Mouse (Mus musculus) mature B cell (primary cell): ENCODE measurements around the gene Dock4.

Experiments
- in situ Hi-C: fragments of 300-500 bp; cut with MboI; formaldehyde crosslinking; loops from 2 replicates; pipeline ENCODE4 v1.14.3; 2019

Gene Dock4

DNA sequence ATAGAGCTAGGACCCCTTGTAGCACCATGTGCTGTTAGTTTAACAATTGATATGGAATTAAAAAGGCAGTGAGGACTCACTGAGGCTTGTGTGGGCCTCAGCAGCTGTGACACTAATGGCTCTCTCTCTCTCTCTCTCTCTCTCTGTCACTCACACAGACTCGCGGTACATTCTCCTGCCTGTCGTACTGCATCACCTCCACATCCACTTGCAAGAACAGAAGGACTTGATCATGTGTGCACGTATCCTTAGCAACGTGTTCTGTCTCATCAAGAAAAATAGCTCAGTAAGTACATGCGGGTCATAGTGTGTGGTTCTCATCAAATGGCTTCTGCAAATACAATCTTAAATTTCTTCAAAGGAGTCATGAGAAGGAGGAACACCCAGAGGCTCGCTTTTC lies 299.7 kb downstream of the Dock4 start:
- in situ Hi-C loops, result no loop called here

DNA sequence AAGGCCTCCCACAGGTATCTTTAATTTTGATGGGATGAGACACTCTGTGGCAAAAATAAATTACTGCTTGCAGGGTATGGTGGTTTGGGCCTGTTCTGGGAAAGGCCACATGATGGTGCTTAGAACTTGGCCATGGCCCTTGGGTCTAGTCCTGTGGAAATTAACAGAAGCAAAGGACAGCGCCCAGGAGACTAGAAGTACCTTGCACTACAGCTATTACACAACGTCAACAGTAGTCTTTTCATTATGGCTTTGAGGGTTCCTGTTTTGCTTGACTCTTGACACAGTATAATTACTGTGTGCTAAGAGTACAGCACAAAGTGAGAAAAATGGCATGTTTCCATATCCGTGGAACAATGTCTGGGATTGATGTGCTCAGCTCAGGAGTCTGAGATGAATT lies 300.3 kb downstream of the Dock4 start:
- in situ Hi-C loops, result no loop called here

DNA sequence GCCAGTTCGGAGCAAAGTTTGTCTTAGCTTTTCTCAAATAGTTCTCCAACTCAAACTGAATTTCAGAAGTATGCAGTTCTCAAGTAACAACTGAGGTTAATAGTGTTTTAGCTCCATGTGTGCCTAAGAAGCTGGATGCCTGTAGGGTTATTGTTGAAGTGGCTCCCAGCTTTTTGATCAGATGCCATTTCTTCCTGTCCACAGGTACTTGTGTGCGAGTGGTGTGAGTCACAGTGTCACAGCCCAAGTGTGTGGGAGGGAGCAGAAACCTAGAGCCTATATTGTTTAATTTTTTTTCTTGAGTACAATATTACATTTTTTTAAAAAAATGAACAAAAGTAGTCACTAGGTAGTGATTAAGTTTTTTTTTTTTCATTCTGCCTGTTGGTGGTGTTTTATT lies 313.5 kb downstream of the Dock4 start:
- in situ Hi-C loops, result no loop called here

DNA sequence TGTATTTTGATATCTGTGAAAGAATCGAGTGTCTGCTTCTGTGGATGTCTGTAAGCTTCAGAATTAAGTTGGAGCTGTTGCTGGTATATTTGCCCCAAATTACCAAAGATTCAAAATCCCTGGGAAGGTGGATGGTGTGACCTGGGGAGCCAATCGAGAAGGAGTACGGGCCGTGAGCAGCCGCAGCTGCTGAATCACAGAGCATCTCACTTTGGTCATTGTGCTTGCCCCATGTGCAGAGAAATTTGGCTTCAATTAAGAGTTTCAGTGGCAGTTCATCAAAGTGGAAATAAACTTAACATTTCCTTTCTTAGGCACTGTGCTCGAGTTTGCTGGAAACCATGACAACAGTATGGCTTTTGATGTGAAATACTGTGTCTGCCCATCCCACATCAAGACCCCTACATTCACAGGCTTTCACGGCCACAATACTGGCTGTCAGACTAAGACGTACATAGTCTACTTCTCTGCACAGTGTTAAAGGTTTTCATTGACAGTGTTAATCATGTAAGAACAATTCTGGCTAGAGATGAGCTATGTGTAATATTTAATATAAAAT lies 321.6 kb downstream of the Dock4 start:
- in situ Hi-C loops, result no loop called here

DNA sequence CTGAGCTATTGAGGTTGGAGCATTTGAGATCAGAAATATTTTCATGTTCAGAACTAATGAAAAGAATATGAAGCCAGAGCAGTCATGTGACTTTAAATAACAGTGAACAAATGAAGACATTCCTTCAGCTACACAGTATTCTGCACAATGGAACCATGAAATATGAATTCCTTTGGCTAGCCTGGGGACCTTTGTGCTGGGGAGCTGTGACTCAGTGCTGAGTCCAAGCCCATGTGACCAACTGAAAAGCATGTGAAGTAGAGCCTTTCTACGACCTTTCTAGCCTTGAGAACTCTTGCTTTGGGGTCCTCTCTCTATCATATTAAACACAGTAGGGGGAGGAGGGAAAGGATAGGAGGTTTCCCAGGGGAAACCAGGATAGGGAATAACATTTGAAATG lies 327.3 kb downstream of the Dock4 start:
- in situ Hi-C loops, result no loop called here

DNA sequence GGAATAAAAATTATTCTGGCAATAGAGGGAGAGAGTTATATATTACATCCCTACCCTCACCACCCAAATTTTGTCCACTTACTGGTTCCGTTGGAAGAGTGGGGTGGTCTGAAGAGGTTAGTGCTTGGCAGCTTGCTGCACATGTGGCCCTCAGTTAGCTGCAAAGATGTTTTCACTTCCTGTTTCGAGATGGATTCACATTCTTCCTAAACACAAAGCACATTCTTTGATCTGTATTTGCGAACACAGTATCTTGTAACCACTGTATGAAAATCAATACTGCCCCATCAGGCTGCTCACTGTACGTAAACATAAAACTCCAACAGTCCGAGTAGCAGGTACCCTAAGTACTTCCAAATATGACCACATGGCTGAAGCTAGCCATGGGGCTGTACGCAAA lies 335.8 kb downstream of the Dock4 start:
- in situ Hi-C loops, result no loop called here

DNA sequence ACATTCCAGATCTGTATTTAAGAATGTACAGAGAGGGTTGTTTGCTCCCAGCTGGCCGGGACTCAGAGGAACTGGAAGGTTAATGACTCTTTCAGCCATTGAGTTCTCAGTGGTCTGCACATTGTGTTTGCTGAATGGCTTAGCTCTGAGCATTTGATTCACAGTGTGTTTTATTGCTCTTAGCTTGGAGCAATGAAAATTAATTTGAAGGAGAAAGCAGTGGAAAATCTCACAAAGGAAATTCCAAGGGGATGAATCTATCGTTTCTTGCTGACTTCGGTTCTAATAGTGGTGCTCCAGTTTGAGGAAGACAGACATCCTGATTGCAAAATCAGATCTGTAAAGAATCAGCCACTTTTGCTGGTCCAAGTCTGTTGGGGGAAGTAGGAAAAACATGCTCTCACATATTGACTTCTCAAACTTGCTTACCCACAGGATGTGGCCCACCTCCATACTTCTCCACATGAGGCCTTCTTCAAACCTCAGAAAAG lies 342.9 kb downstream of the Dock4 start:
- in situ Hi-C loops, result no loop called here

DNA sequence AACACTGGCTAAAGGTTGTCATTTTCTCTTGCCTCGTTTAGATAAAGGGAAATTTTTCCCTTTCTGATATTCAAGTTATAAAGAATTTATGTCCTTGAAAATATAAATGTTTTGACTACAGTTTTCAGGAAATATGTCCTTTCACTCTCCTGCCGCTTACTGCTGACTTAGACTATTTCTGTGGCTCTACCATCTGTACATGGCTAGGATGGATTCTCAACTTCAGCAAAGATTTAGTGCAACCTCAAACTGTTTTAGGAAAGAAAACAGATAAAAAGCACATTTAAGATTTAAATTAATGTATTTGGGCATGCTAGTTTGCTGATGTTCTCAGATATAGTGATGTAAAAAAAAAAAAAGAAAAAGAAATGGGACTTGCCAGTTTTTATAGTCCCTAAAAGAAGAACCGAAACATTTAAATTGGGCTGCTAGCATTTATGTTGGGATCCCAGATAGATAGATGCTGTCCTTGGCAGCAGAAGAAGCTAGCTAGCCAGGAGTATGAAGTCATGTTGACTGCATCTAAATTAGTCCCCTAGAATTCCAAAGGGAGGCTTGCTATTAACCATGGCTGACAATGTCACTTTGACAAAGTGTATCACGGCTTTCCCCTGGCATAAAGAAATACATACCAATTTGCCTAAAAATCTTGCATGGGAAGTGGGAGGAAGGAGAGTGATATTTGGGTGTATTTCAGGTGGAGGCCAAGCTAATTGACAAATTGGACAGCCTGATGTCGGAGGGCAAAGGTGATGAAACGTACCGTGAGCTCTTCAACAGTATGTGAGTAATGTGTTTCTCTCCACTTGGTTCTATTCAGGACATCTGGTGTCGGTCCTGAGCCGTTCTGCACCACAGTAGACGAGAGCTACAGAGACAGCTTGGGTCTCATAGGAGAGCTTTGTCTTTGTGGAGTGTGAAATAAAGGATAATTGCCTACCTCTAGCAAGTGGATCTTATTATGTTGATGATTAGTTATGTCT lies 343.9 kb downstream of the Dock4 start:
- in situ Hi-C loops, result no loop called here

DNA sequence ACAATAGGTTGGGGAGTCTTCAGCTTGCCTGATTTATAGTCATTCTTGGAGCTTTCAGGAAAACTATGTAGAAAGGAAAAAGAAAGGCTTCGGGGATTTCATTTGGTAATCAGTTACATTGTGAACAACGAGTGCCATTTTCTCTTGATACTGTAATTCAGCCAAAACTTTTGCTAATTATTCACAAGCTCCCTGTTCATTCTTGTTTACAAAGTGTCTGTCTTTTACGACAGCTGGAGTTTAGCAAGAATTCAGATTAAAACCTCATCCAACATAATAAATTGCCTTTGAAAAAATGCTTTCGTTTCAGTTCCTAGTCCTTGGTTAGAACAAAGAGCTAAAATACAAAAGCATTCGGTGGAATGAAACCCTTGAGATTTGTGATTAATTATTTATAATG lies 345.5 kb downstream of the Dock4 start:
- in situ Hi-C loops, result no loop called here

DNA sequence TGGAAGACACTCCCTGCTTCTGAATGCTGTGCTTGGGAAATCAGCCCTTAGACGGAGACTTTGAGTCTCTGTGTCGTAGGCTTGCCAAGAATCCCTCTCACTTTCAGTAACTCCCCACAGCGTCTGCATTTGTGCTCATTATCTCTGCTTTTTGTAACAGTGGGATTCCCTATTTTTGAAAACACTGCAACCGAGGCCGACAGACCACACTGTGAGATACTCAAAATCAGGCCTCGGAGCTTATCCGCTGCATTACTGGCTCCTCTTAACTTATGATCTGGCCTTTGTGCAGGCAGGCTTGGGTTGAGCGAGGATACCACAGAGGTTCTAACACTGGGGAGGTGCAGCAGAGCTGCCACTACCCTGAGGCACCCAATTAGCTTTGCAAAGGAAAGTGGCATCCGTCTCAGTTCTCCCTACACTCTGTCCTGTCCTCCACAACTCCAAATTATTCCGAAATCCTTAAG lies 346.5 kb downstream of the Dock4 start:
- in situ Hi-C loops, result no loop called here

DNA sequence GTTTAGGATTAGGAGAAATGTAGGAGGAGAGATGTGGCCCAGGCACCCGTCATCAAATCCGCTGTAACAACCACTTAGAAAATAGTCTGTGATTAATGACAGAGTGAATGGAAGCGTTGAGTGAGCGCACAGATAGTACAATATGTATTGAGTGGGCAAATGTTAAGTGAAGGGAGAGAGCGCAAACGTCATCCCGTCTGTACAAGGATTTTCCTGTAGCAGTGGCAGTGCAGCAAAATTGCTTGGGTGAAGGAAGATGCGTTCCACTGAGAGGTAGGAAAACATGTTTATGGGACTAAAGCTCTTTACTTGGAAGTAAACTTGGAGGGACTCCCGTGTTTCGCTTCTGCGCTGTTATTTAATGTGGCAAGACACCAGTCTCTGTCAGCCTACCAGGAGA lies 348.3 kb downstream of the Dock4 start:
- in situ Hi-C loops, result no loop called here

DNA sequence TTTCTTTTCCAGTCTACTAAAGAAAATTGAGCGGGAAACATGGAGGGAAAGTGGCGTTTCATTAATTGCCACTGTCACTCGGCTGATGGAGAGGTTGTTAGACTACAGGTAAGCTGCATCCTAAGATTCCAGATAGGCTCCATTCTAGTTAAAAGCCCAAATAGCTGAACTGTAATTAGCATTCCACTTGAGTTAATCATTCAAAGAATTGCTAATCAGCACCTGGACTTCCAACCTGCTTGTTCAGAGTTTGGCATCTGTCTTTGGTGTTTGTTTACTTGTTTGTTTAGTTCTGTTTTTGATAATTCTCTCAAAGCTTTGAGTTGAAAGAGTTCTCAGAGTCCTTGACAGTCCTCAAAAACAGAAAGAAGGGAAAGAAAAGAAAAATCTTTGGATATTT lies 349.0 kb downstream of the Dock4 start:
- in situ Hi-C loops, result no loop called here

DNA sequence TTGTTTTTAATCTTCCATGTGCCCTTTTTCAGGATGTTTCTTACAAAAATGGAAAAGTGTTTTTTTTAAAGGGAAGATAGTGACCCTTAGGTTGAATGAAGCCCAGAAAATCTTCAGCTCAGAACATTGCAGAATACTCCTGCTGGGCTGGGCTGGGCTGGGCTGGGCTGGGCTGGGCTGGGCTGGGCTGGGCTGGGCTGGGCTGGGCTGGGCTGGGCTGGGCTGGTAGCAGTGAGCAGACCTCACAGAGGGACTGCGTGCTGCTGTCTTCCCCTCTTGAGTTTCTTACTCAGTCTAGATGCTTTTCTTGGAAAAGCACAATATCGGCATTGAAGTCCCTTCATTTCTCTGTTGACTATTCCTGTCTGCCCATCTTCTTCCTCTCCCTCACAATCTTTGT lies 350.0 kb downstream of the Dock4 start:
- in situ Hi-C loops, result no loop called here

DNA sequence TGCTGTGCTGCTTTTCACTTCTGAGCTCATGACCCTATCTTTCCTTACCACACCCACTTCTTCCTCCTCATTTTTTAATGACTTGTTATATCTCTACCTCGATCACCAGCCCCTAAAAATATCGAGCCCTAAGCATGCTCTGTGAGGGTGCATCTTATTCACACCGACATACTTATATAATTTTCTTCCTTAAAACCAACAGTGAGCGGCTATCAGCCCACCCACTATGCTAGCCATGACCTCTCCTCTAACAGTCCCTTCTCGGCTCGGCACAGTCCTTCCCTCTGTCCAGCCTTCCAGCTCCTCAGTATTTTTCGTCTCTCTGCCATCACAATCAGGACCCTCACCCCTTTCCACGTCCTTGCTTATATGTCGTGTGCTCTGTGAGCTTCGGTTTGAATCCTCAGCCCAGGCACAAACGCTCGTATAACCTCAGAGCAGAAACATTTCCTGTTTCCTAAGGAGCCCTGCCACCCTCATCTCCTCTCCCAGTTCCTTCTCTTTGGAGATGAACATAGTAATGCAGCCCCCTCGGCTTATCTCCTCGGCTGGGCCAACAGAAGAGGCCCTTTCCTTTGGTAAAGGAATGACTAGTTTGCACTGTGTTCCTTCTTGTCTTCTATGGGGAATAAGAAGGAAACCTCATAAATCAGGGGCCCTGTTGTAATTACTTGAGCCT lies 351.2 kb downstream of the Dock4 start:
- in situ Hi-C loops, result no loop called here

DNA sequence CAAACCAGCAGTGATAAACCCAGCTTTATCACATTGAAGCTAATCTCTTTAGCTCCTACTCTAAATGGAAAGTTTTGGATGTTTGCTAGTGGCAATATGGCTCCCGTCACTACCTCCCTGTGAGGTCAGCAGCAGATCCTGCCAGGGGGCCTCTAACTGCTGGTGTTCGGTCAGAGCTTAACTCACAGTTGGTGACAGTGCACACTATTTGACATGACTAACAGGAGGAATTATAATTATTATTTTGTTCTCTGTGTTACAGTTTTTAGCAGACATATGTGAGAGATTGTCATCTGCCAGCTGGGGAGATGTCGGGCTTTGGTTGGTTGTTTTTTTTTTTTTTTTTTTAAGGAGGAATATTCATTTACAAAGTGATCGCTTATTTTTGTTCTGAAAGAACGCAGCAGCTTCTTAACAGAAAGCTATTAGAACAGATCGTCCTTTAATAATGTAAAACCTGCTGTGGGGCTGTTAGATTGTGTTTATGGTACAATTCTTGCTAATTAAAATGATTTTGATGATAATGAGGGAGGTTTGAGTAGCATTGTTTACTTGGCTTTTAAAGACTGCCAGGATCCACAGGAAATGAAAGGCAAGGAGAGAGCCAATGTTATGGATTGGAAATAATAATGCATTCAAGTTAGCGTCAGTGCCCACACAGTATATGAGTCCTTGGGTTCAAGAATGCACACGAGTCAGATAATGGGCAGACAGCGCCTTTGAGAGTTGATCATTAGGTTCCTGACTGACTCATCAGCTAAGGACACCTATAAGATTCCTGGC lies 352.0 kb downstream of the Dock4 start:
- in situ Hi-C loops, result no loop called here

DNA sequence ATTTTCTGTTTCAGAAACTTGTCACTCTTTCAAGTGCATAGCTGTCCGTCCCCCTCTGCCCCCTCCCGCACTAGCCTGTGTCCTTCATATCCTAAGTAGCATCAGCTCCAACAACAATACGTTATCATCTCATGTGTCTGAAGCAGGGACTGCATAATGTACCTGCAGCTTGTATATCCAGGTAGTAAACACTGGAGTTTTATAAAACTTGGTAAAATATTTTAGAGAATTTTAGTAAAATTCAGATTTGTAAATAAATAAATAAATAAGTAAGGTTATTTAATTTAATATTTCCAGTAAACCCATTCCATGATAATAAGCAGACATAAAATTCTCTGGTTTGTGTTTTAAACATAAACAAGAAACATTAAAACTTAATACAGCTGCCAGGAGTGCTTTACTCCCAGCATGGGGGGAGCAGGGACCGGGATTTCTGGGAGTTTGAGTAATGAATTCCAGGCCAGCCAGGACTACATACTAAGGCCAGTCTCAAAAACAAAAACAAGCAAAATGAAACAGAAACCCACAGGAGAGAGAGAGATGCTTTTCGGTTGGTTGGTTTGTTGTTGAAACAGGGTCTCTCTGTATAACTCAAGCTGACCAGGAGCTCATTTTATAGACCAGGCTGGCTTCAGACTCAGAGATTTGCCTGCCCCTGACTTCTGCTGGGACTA lies 352.7 kb downstream of the Dock4 start:
- in situ Hi-C loops, result no loop called here

DNA sequence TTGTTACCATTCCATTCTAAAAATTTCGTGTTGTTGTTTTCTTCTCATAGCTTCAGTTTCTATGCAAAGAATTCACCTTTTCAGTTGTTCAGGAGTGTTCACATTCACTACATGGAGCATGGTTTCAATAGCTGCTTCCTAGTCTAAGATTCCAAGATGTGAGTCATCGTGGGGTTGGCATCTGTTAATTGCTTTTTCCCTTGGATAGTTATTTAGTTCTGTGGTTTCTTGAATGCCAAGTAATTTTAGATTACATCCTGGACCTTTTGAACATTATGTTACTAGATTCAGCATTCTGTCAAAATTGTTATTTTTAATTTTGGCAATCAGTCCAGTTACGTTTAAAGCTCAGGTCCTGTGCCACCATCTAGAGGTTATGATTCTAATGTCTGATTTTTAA lies 355.7 kb downstream of the Dock4 start:
- in situ Hi-C loops, result no loop called here

DNA sequence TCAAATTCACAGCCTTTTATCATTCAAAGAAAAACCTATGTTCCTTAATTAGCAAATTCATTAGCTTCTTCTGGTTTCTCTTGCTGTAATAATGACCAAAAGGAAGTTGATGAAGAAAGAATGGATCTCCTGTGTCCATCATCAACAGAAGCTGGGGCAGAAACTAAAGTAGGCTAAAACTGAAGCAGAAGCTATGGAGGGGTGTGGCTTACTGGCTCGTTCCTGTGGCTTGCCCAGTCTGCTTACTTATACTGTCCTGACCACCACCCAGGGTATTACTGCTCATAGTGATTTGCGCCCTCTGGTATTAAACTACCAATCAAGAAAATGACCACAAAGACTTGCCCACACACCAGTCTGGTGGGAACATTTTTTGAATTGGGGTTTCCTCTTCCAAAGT lies 359.5 kb downstream of the Dock4 start:
- in situ Hi-C loops, result no loop called here

DNA sequence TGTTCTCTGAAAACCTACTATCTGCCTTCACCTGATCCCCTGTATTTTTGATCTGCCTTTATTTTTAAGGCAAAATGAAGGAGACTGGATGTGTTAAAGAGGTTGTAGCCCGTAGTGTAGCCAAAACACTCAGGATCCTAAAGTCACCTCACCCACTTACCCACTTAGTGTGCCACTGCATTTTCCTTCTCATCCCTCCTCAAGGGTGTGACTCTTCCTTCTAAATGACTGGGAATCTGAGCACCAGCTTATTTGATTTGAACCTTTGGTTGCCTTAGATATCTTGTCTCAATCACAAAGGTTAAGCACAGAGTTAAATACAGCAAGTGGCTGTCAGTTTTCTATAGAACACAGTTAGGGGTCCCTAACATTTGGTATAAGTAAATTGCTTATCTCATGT lies 362.2 kb downstream of the Dock4 start:
- in situ Hi-C loops, result no loop called here

DNA sequence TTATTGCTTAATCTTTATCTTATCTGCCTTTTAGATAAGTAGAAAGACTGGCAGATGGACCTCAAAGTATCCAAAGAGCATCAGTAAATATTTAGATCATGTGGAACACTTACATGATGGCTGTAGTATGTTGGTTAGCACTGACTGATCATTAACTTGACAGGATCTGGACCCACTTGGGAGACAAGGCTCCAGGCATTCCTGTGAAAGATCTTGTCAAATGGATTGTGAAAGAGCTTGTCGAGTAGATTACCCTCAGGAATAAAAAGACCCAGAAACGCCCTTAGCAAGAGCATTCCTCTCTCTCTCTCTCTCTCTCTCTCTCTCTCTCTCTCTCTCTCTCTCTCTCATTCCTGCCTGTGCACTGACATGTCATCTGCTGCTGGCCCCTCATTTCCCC lies 367.7 kb downstream of the Dock4 start:
- in situ Hi-C loops, result no loop called here

DNA sequence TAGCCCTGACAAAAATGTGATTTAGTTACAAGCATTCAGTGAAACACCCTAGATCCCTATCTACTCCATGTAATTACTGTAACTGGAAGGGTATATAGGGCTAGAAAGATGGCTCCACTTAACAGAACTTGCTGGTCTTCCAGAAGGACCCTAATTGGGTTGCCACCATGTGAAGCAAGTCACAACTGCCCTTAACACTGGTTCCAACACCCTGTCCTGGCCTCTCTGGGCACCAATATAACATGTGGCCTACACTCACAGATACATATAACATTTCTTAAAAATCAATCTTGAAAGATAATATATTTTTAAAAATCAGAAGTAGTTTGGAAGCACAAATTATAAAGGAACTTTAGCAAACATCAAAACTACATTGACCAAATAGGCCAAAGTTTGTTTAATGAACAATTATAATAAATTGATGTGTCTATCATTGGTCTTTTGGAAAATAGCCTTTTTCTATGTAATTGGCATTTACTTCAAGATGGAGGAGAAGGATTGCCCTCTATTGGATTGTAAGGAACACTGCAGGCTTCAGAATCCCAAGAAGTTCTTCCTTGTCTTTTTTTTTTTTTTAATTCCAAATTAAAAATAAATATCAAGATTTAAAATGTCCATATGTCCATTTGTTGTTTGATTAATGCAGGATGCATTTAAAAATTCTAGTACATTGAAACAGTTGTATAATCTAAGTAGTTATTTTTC lies 369.1 kb downstream of the Dock4 start:
- in situ Hi-C loops, result no loop called here
